Mouse (Mus musculus): ENCODE results near the gene Pabpn1.
A peak's percentile ranks its signal among the peaks of the same experiment; 100 is the strongest.
"Not testable (repeated sequence)": the region's sequence is repeated elsewhere in the genome, so short reads cannot be mapped to it uniquely, and the experiment has no call there.

The Pabpn1 gene

DNA sequence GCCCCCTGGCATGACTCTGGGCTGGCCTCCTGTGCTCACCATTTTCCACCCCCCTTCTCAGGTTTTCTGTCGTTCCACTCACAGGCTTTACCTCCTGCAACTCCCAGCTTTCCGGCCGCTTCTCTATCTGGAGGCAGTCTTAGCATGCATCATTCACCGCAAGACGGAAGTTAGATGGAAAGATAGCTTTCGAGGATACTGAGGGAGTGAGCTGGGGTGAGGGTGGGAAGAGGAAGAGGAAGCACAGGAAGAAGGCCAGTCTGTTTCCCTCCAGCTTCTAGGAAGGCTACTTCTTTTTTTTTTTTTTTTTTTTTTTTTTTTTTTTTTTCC lies 44.5 kb downstream of the Pabpn1 start:
- DNase-seq (ENCODE audit: low read depth): no peak

DNA sequence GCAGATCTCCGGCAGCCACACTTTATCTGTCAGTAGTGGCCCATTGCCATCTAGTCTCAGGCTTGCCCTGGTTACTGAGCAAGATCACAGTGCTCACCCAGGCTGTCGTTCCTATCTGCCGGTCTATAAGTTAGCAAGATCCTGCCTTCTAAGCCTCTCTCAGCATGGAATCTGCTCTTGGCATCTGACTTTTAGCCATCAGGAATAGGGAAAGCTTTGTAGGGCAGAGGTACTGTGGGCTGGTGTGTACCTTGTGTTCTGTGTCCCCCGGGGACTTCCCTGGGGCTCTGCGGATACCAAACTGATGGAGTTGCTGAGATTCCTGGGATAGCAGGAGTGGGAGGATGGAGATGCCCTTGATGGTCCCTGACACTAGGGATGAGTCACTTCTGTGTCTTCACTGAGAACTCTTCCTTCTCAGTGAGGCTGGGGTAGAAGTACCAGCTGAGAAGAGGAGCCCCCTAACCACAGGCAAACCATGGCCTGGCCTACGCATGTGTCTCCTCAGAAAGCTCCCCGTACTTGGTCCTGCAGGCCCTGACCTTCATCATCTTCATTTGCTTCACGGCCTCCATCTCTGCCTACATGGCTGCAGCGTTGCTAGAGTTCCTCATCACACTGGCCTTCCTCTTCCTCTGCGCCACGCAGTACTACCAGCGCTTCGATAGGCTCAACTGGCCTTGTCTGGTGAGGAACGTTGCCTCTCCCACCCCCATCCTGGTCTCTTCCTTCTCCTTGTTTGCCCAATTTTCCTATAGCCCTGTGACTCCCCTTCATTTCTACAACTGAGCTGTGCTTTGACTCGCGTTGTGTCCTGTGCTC lies 45.3 kb downstream of the Pabpn1 start:
- DNase-seq (ENCODE audit: low read depth): no peak

DNA sequence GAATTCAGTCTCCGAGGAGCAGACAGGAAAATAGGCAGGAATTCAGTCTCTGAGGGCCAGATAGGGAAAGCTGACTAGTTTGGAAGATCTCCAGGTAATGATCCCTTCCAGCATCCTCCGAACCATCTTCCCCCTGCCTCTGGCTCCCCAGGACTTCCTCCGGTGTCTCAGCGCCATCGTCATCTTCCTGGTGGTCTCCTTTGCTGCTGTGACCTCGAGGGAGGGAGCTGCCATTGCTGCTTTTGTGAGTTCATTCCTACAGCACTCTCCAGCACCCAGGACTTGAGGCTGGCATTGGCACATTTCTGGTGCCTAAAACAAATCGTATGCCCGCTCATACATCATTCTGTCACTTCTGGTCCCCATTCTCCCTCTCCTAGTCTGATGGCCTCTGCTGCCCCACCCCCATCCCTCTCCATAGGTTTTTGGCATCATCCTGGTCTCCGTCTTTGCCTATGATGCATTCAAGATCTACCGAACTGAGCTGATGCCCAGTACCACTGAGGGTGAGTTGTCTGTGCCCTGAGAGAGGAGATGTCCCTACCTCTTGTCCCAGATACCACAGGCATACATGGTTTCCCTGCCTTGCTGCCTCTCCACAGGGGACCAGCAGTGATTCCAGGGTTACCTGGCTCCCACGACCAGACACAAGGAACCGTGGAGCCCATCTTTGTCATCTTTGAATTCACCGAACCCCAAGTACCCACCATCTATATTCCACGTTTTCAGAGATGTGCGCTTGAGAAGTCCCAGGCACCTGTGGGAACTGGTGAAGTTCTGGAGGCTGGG lies 46.3 kb downstream of the Pabpn1 start:
- DNase-seq (ENCODE audit: low read depth): no peak

DNA sequence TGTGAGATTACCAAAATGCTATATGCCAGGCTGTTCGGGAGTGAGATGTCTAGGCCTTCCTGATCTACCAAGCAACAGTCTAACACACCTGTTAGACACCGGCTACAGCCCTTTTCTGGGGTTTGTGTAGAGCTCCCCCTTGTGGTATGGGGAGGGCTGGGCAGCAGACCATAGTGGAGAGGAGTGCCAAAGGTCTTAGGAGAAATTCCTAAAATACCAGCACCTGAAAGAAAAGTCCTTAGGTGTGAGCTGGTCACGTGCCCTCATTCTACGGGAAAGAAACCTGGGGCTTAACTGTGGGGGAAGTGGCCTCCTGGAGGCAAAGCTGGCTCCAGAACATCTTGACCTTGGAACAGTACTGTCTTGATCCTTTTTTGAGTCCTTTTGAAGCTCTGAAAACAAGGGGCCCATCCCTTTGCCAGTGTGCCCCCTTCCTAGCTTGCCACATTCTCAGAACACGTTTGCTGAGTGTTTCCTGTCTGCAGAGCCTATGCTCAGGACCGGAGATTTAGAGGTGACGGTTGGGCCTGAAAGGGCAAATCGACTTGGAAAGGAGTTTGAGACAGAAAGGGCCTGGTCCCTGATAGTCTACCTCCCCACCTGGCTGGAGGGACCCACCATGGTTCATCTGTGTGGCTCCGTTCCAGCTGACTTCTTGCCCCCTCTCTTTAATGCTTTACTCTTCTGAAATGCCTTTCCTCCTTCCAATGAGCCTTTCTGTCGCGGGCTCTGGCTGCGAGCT lies 47.3 kb downstream of the Pabpn1 start:
- peak; percentile 50 for DNase-seq (ENCODE audit: low read depth)

DNA sequence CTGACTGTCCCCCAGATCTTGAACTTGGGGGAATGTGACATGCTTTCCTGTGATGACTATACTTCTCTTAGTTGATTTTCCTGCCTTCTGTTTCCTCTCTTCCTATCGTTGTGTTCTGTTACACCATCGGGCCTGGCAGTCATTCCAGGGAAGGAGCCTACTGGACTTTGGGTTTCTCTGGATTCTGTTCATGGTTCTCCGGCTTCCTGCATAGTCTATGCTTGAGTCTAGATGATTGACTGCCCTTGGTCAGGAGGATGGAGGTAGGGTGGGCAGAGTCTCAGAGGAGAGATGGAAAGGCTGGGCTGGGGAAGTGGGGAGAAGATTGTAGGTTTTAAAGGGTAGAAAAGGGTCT lies 47.9 kb downstream of the Pabpn1 start:
- DNase-seq (ENCODE audit: low read depth): no peak

DNA sequence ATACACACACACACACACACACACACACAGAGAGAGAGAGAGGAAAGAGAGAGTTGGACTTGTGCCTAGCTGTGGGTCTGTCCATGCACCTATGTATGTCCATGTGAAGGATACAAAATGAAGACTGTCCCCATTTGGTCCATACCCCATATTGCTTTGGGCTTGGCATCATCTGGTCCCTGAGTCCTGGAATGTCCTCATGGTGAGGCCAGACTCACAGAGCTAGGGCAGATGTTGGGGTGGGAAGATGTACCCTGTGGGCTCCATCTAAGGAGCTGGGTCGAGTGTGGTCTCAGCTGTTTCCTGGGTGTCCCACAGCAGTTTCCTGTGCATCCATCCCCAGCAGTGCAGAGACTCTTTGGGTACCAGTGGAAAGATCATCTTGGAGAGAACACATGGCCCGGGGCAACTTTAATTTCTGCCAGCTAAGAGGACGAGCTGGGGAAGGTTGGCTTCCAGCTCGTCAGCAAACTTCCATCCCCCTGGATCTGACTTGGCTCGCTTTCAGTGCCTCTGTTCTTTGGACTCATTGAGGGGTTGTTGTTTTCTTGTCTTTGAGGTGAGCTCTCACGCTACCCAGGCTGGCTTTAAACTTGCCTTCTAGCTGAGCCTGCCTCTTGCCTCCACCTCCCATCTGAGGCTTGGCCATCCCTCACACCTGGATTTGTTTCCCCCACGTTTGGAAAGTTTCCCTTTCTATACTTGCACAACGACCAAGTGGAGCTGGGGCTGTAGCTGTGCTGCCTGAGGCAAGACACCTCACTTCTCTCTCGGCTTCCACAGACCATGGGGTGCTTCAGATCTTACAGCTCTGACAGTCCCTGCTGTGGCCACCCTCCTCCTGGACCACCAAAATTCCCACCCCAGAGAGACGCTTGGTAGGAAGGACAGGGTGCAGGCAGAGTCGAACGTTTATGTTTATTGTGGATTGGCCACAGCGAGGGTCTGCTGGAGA lies 49.0 kb downstream of the Pabpn1 start:
- no peak for DNase-seq (ENCODE audit: low read depth)

DNA sequence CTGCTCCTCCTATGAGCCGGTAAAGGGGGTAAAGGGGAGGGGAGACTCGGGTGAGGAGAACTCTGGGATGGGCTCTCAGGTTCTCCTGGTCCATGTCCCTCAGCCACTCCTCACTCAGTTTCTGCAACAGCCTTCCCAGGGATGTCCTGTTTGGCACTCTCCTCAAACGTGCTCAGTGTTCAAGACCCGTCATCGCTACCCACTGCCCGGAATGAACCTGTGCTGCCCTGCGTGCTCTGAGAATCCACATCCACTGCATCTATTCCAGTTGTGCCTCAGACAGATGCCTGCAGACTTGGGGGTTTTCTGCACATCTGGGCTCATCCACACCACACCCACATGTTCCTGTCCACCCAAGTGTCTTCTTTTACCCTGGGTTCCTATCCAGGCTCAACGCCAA lies 50.2 kb downstream of the Pabpn1 start:
- no peak for DNase-seq (ENCODE audit: low read depth)

DNA sequence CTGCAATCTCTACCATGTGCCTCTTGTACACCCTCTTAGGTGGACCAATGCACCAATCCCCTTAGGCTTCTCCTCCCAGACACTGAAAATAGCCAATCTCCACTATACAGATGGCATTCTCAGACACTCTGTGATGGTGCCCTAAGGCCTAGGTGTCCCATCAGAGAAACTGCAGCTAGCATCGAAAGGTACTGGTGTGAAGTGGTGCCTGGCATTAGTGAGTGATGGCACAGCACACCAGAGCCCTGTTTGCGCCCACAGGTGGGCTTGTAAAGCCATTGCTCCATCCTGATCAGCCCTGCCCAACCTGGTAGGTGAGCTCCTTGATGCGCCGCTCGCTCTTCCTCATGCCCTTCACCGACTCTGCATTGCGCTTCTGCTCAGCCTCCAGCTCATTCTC lies 51.7 kb downstream of the Pabpn1 start:
- DNase-seq (ENCODE audit: low read depth): no peak

DNA sequence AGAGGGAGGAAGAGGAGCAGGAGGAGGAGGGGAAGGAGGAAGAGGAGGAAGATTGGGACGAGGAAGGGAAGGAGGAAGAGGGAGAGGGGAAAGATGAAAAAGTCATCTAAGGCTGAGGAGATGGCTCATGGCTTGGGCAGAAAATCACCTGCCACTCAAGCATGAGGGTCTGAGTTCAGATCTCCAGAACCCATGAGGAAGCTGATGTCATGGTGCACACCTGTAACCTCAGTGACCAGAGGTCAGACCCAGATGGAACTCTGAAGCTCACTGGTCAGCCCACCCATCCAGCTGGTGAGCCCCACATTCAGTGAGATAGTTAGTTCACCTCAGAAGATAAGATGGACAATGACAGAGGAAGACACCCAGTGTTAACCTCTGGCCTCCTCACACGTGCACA lies 52.6 kb downstream of the Pabpn1 start:
- DNase-seq (ENCODE audit: low read depth): no peak

DNA sequence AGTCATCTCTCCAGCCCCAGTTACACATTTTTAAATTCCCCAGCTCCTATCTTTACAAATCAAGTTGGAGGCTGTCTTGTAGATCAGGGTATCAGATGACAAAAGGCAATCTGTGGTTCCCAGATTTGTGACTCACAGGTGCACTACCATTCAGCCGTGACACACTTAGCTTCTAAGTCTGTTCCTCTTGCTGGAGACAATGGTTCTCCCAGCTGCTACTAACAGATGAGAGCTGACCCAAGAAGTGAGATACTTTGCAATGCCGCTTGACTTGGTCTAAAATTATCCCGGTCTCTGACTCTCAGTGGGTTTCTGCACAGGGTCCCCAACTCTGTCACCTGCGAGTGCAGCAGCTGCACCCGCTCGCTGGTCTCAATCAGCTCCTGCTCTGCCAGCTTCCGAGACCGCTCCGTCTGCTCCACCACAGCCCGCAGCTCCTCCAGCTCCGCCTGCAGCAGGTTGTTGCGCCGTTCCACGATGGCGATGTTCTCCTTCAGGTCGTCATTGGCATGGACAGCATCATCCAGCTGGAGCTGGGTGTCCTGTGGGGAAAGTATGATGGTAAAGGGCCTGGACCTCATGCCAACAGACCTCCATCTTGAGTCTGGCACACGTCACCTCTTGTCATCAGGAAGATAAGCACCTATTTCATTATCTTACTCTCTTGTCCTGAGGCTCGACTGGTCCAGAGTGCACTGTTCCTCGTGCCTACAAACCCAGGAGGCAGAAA lies 53.8 kb downstream of the Pabpn1 start:
- no peak for DNase-seq (ENCODE audit: low read depth)

DNA sequence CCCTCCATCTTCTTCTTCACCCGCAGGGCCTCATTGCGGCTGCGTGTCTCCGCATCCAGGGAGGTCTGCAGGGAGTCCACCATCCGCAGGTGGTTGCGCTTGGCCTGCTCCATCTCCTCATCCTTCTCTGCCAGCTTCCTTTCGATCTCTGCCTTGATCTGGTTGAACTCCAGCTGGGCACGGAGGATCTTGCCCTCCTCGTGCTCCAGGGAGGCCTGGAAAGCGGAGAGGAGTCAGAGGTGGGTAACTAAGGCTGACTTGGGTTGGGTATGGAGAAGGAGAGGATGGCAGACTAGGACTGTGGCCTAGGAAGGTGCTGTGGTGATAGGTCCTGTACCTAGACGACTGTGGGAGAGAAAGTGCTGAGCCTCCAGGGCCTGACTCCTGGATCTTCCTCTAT lies 54.7 kb downstream of the Pabpn1 start:
- not testable (repeated sequence) for DNase-seq (ENCODE audit: low read depth)
